Mouse (Mus musculus): ENCODE measurements around the gene Cyp4f18.
A peak's percentile ranks its signal among the peaks of the same experiment; 100 is the strongest.
"Not testable (repeated sequence)": the region's sequence is repeated elsewhere in the genome, so short reads cannot be mapped to it uniquely, and the experiment has no call there.

Gene Cyp4f18

GRCm38 (mm10) chr8:71974211-71974610 is 35.2 kb downstream of the Cyp4f18 start:
- no peak for DNase-seq

- peak; percentile 20 for DNase-seq
Measured at GRCm38 (mm10) chr8:71971945-71972344, 37.5 kb downstream of the Cyp4f18 start.

GRCm38 (mm10) chr8:71968636-71969035 is 40.8 kb downstream of the Cyp4f18 start:
- no peak for DNase-seq

- DNase-seq: no peak
Measured at GRCm38 (mm10) chr8:71968100-71968499, 41.3 kb downstream of the Cyp4f18 start.

GRCm38 (mm10) chr8:71967261-71967660 is 42.2 kb downstream of the Cyp4f18 start:
- DNase-seq: no peak

GRCm38 (mm10) chr8:71966411-71966810 is 43.0 kb downstream of the Cyp4f18 start:
- DNase-seq: no peak

GRCm38 (mm10) chr8:71965166-71965565 is 44.3 kb downstream of the Cyp4f18 start:
- no peak for DNase-seq

GRCm38 (mm10) chr8:71964051-71964450 is 45.4 kb downstream of the Cyp4f18 start:
- no peak for DNase-seq

GRCm38 (mm10) chr8:71961796-71962195 is 47.6 kb downstream of the Cyp4f18 start:
- no peak for DNase-seq

GRCm38 (mm10) chr8:71960483-71960882 is 48.9 kb downstream of the Cyp4f18 start:
- DNase-seq: no peak

- no peak for DNase-seq
Measured at GRCm38 (mm10) chr8:71954666-71955065, 54.8 kb downstream of the Cyp4f18 start.

- DNase-seq: not testable (repeated sequence)
Measured at GRCm38 (mm10) chr8:71952961-71953700, 56.3 kb downstream of the Cyp4f18 start.

GRCm38 (mm10) chr8:71952489-71952888 is 56.9 kb downstream of the Cyp4f18 start:
- DNase-seq: no peak

GRCm38 (mm10) chr8:71951436-71952161 is 57.8 kb downstream of the Cyp4f18 start:
- peak; percentile 33 for DNase-seq

- peak; percentile 98 for DNase-seq
Measured at GRCm38 (mm10) chr8:71950482-71951221, 58.8 kb downstream of the Cyp4f18 start, which contains the start of gene Zfp961. Gene Zfp961 (plus strand): TSS chr8:71951038.

- DNase-seq: no peak
Measured at GRCm38 (mm10) chr8:71948624-71949023, 60.8 kb downstream of the Cyp4f18 start.

GRCm38 (mm10) chr8:71941776-71942175 is 67.7 kb downstream of the Cyp4f18 start:
- no peak for DNase-seq

- DNase-seq: no peak
Measured at GRCm38 (mm10) chr8:71940293-71941208, 68.9 kb downstream of the Cyp4f18 start.
